Mouse (Mus musculus) urinary bladder, postnatal 14 days (tissue): Measurements from ENCODE around the gene Olfr832.
"Not testable (repeated sequence)": the region's sequence is repeated elsewhere in the genome, so short reads cannot be mapped to it uniquely, and the experiment has no call there.

Source experiments
- DNase-seq: peaks from one replicate; pipeline ENCODE4 v3.0.0; 2021; ENCODE audit warnings: low spot score

Olfr832 gene

DNA sequence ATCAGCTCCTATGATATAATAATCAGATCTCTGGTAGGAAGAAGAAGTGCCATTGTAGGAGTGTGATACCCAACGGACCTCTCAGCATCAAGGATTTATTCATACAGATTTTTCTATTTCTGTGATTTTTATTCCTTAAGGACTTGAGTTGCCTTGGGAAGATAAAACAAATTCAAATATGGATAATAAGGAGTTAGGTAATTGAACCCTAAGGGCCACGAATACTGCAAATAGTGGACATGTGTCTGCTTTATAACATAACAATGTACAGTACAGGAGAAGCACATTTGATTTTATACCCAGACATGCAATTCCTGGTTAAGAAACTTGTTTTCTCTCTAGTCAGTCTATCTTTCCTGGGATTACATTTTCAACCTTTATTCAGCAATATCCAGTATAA is at the start of gene Olfr832:
TSS of gene Olfr832 (plus strand) at position 301 of the 400 bp plus-strand sequence.
- not testable (repeated sequence) for DNase-seq

DNA sequence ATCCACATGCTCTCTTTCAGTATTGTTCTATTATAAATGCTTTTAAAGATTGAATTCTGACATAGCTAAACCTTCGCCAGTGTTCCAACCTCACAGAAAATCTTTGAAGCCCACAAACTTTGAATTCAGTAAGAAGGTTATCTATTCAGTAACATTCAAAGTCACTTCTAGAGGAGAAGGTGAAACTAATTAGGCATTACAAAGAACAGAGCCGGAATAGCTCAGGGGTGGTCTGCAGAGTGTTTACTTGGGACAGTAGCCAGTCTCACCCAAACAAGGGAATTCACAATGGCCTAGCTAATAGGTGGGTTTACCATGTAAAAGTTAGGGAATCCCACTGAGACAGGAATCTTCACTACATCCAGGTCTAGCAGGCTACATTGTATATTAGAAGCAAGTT is 29.2 kb upstream of the Olfr832 start:
- not testable (repeated sequence) for DNase-seq

DNA sequence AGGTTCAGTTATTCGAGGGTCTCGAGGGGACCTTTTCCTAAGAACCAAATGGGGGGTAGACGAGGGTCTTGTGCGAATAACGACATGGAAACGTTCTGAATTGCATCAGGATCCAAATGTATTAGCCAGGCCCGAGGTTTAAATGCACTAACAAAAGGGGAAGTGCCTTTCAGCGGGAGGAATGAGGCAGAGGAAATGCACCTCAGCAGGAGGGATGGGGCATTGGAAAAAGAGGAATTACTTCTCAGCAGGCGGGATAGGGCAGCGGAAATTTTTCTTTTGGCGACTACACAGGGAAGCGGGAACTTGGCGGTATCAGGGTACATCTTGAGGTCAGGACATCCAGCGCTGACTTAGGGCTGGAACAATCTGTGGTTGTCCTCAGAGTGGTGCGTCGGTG is 9.0 kb upstream of the Olfr832 start:
- not testable (repeated sequence) for DNase-seq

DNA sequence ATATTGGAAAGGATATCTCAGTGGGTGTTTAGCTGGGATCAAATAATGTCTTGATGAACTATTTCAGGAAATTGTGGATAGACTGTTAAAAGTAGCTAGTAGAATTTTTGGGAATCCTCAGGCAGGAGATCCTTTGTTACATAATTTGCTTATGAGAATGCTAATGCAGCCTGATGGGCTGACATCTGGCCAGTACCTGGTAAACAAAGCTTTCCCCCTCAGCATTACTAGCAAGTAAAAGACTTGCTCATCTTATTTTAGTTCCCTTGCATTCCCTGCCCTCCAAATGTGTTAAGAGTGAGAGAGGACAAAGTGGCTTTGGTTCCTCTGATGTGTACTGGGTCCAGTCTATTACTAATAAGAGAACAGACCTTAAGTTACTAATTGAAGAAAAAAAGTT is 25.1 kb downstream of the Olfr832 start:
- DNase-seq = no peak

DNA sequence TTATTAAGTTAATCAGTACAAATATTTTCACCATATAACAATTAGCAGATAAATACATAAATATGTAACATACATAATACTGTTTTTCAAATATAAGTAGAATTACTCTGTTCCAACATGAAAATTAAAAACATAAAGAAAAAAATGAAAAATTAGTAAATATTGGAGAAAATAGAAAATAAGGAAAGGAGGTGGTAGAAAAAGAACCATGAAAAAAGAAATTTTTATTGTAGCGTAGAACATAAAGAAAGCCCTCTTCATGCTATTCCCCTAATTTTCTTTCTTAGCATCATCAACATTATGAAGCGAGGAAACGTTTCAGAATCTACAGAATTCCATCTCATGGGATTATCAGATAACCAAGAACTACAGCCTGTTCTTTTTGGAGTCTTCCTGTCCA is 50.8 kb downstream of the Olfr832 start, which contains the start of gene Olfr834:
TSS of gene Olfr834 (plus strand) at position 301 of the 400 bp plus-strand sequence.
- no peak for DNase-seq
